In the genomic region with DNA sequence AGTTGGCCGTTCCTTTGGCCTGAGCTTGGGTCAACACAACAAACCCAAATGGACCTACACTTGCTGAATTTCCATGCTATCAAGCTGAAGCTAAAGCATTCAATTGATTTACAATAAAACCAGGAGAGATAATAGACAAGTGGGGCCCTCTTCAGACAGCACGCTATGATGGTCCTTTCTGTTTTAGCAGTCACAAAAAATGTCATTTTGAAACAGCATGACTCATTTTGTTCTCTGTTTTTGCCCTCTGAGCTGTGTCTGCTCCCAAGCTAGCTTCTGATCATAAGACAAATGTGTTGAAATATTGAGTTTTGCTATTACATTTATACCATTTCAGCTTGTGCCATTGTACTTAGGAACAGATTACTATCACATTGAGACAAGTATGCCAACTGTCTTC, we compare ENCODE assay signal across 21 mouse cellular contexts.
"Had no signal": no experiment of that assay in that cellular context is flagged by ENCODE, and none has a peak within 500 bp of the region (broad histone marks: within the 10 kb centered on the region; RNA-seq: fewer than 3 reads in every experiment).

No protein-coding gene starts in this region.

- H3K36me3 ChIP-seq: kidney, embryonic 15.5 days; limb, embryonic 12.5 days; limb, embryonic 15.5 days; midbrain, embryonic 12.5 days; midbrain, embryonic 15.5 days; neural tube, embryonic 12.5 days; neural tube, embryonic 15.5 days; stomach, embryonic 15.5 days had no signal

- H3K9ac ChIP-seq: kidney, embryonic 15.5 days; limb, embryonic 12.5 days; limb, embryonic 15.5 days; liver, embryonic 14.5 days; liver, postnatal 0 days; lung, embryonic 14.5 days; midbrain, embryonic 12.5 days; midbrain, embryonic 15.5 days; neural tube, embryonic 12.5 days; neural tube, embryonic 15.5 days; stomach, embryonic 15.5 days had no signal

- H3K4me3 ChIP-seq: kidney, embryonic 15.5 days; limb, embryonic 12.5 days; limb, embryonic 15.5 days; midbrain, embryonic 12.5 days; midbrain, embryonic 15.5 days; neural tube, embryonic 12.5 days; neural tube, embryonic 15.5 days; stomach, embryonic 15.5 days had no signal

- H3K27me3 ChIP-seq: kidney, embryonic 15.5 days; limb, embryonic 12.5 days; limb, embryonic 15.5 days; midbrain, embryonic 12.5 days; midbrain, embryonic 15.5 days; neural tube, embryonic 12.5 days; neural tube, embryonic 15.5 days; stomach, embryonic 15.5 days had no signal

- H3K4me1 ChIP-seq: kidney, embryonic 15.5 days; limb, embryonic 12.5 days; limb, embryonic 15.5 days; midbrain, embryonic 12.5 days; midbrain, embryonic 15.5 days; neural tube, embryonic 12.5 days; neural tube, embryonic 15.5 days; stomach, embryonic 15.5 days had no signal

- H3K27ac ChIP-seq: kidney, embryonic 15.5 days; limb, embryonic 12.5 days; limb, embryonic 15.5 days; liver, embryonic 14.5 days; macrophage; midbrain, embryonic 12.5 days; midbrain, embryonic 15.5 days; neural tube, embryonic 12.5 days; neural tube, embryonic 15.5 days; stomach, embryonic 15.5 days had no signal

- H3K4me2 ChIP-seq: kidney, embryonic 15.5 days; limb, embryonic 12.5 days; limb, embryonic 15.5 days; liver, embryonic 11.5 days; lung, embryonic 14.5 days; midbrain, embryonic 12.5 days; midbrain, embryonic 15.5 days; neural tube, embryonic 12.5 days; neural tube, embryonic 15.5 days; stomach, embryonic 15.5 days had no signal

- DNase-seq: kidney, postnatal 10 days; kidney, postnatal 36 days; left cerebral cortex, postnatal 4 days; liver, postnatal 0 days; lung, embryonic 14.5 days; right cerebral cortex, adult 18-20 months; right cerebral cortex, postnatal 25 days; spleen, adult 18-20 months; thymus, postnatal 25 days had no signal

- ATAC-seq: liver, postnatal 0 days; lung, postnatal 0 days; midbrain, embryonic 15.5 days had no signal

- H3K9me3 ChIP-seq: kidney, embryonic 15.5 days; limb, embryonic 12.5 days; limb, embryonic 15.5 days; midbrain, embryonic 12.5 days; midbrain, embryonic 15.5 days; neural tube, embryonic 12.5 days; neural tube, embryonic 15.5 days; stomach, embryonic 15.5 days had no signal
